Mouse (Mus musculus): ENCODE results near the gene Trpm1.

Trpm1 gene

DNA sequence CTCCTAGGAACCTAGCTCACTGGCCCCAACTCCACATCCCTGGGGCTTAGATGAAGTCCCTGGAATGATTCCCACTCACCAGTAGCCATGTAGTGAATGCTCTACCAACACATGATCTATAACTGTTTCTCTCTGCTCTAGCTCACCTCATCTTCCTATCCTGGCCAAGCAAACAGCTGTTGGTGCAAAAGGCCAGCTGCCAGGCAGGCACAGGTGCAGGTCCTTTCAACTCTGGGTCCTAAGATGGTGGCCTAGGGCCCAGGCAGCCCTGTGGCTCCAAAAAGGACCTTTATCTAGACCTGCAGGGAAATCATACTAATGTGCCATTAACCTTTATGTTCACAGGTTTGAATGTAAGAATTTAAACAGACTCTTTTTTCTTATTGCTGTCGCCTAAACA, 10.3 kb downstream of the Trpm1 start:
- no peak for DNase-seq (ENCODE audit: low read depth)

DNA sequence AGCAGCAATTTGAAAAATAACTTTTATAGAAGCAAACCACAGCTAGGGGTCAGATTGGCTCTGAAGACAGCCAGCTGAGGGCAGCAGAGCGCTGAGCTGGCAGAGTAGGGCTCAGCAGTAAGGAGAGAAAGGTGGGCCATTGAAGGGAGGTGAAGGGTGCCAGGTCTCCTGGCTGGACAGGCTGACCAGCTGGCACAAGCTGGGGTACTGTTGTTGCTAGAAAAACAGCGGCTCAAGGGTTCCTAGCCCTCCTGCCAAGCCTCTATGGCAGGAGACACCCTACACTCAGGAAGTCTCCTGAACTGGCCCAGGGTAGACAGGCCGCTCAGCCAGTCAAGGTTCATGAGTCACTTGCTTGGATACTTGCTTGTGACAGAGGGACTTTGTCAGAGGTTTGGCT, 11.4 kb downstream of the Trpm1 start:
- DNase-seq (ENCODE audit: low read depth) = peak; percentile 62

DNA sequence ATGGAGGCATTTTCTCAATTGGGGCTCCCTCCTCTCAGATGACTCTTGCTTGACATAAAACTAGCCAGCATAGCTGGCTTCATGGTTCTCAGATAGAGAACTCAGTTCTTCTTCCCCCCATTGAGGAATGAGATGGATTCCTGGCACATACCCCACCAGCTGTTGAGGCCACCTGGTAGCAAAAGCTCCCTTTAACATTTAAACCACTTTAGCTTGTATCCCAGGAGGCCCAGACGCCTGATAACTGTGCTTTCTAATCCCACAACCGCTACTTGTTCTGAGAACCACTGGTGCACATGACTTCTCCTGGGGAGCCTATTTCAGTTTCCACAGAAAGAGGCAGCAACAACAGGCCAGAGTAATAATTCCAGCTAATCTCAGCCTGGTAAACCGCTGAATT, 12.4 kb downstream of the Trpm1 start:
- DNase-seq (ENCODE audit: low read depth) = no peak

DNA sequence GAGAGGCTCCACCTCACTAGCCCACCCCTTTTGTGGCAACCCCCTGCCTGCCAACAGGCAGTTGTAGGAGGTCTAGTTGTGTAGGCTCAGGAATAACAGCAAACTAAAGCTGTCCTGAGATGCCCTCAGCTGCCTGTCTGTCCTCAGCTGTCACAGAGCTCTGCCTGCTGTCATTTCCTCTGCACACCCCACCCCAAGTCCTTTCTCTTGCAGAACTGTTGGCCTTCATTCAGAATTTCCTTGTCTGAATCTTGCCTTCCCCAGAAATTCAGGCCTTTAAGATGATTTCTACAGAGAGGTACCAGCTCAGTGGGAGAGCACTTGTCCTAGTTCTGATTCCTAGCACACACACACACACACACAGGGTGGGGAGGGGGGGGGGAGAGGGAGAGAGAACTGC, 13.1 kb downstream of the Trpm1 start:
- no peak for DNase-seq (ENCODE audit: low read depth)

DNA sequence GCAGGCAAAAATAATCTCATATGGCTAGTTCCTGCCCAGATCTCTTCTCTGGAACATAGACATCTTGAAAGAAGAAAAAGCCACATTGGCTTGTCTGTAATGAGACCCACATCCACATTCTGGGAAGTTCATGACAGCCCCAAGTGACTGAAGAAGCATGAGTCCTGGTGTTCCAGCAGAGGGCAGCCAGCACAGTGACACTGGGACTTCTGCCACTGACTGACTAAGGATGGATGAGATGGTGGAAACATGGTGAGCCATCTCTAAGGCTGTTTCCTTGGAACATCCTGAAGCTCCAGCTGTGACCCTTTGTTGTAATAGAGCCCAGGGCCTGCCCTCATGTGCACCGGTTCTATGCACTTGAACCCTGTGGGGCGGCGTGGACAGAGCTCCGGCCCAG, 25.7 kb downstream of the Trpm1 start:
- DNase-seq (ENCODE audit: low read depth) = no peak

DNA sequence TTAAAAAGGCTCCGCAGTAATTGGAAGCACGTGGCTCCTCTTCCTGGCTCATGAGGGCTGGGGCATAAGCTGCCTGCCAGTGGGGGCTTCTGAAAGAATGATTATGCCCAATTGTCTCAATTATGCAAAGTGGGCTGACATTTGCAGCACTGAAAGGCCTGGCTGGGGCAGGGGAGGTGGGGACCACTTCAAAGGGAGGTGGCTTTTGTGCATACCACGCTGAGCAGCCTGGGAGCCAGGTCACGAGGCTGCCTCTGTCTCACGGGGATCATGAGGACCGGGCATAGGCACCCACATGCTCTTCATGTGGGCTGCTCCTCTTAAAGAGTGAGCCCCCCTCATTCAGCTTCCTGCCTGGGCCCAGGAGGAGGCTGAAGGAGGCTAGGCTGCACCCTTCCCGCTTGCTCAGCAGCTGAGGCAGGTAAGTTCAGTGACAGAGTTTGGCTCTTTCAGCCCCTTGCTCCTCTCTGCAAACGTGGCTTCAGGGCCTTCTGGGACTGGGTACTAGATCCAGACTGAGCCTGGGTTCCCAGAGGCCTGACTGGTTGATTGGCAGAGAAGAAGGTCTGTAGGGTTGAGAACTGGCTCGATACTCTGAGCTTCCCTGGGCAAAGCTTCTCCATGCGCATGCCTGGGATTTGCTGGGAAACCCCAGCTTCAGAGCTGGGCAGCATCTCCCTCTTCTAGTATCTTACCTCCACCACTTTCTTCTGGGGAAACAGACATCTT, 31.7 kb downstream of the Trpm1 start:
- peak; percentile 35 for DNase-seq (ENCODE audit: low read depth)

DNA sequence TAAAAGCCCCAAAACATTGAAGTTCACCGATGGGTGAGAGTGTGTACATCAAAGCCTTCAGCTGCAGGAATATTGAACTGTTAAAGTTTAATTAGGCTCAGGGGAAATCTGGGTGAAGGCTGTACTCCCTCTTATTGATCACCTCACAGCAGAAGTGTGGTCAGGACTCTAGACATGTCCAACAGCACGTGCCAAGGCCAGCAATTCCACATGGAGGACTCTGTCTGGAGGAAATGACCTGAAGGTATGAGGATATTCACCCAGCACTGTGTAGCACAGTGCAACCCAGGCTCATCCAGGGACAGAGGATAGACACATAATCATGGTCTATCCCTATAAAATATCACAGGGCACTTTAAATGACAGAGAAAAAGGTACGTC, 32.3 kb downstream of the Trpm1 start:
- no peak for DNase-seq (ENCODE audit: low read depth)

DNA sequence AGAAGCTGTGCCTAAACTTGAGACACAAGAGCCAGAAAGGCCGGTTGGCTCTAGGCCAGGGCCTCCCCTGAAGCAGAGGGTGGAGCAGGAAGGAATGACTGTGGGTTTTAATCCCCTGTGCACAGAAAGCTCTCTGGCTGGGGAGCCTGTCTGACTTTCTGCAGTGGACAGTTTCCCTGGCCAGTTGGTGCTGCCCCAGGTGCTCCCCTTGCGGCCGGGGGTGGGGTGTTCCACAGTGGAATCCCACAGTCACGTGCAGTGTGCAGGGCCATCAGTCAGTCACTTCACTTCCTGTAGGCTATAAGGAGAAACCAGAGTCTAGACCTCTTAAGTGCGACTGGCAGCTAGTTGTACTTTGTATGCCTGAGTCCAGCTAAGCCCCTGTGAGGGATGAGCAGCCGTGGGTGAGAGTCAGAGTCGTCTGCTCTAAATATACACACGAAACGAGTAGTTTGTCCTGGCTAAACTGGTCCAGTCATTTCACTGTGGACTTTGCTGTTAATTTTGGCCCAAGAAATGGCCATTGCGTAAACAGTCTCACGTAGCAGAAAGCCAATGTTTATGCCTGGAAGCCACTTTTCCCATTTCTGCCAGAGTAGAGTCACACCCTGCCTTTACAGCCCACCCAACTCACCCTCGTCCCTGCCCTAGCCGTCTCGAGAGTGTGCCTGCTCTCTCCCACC, 38.8 kb downstream of the Trpm1 start:
- peak; percentile 34 for DNase-seq (ENCODE audit: low read depth)

DNA sequence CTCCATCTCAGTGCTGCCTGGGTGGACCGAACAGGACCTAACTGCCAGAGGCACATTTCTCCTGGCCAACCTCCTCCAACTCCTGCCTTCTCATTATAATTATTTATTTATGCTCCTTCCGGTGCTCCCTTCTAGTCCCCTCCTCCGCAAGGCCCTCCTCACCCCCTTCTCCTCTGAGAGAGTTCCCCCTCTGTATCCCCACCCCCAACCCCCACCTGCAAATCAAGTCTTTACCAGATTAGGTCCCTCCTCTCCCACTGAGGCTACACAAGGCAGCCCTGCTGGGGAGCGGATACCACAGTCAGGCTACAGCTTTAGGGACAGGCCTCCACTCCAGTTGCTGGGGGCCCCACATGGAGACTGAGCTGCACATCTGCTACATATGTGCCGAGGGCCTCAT, 39.8 kb downstream of the Trpm1 start:
- no peak for DNase-seq (ENCODE audit: low read depth)

DNA sequence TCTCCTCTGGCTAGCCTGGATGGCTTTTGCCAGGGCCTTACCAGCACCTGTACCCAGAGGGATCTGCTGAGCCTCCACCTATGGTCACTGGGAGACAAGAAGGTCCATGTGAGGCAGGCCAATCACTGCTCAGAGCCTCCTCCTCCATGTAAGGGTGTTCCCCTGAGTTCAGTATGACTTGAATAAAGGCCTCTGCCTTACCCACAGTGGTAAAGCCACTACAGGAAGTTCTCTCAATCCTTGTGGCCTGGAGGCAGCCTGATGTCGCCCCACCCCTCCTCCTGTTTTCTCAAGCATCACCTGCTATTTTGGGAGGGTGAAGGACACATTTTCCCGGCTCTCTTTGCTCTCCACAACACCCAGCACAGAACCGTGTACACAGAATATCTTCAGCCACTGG, 42.5 kb downstream of the Trpm1 start:
- DNase-seq (ENCODE audit: low read depth) = peak; percentile 47

DNA sequence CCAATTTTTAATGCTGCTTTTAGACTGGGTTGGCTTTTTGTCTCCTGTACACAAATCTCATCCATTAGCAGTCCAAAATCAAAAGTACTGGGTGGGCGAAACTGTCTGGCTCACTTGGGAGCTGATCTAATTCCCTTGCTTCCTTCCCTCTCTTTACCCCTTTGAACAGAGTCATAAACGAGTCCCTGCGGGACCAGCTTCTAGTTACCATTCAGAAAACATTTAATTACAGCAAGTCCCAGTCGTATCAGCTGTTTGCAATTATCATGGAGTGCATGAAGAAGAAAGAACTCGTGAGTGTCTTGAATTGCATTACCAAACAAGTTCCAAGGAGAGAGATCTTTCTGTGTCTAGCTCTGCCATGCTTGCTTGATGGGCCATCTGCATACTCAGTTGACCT, 55.1 kb downstream of the Trpm1 start:
- no peak for DNase-seq (ENCODE audit: low read depth)

DNA sequence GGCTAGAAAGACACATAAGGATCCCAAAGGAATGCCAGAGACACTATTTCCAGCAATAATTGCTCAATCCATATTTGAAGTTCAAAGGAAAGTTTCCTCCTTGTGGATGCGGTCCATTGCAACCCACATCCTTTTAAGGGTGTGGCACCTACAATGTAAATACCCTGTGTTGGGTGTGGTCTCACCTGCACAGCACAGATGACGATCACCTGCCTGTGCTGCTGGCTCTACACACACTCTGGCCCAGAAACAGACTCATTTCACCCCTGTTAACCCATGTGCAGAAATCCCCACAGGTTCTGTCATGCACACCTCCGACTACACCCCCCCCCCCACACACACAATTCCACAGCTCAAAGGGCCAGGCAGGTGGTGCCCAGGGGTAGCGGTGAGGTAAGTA, 59.2 kb downstream of the Trpm1 start:
- peak; percentile 33 for DNase-seq (ENCODE audit: low read depth)

DNA sequence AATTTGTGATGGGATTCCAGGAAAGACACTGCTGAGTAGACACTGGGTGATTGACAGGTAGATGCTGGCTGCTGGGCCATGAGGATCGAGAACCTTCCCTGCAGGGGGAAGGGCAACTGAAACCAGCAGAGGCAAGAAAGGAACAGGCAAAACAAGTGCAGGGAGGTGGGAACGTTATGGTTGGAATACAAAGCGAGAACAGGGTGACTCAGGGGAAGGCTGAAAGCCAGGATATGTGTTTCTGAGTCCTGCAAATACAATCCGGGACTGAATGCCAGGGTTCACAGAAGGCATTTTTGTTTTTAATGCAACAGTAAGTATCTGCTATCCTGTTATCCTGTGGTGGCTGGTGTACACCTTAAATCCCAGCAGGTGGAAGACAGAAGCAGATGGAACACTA, 60.4 kb downstream of the Trpm1 start:
- no peak for DNase-seq (ENCODE audit: low read depth)

DNA sequence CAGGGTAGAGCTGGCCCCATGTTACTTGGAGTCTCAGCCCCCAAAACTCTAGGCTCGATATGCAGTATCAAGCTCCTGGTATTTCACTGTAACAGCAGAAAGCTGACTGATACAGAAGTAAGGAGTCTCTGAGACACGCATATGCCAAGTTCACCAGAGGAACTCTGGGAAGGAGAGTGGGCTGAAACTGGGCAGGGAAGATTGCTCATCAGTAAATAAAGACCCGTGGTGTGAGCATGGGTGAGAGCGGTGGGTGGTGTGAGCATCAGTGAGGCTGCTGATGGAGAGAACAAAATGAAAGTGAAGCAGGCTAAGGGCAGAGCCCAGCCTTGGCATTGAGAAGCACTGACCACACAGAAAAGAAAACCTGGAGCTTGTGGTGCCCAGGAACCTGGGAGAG, 62.0 kb downstream of the Trpm1 start:
- DNase-seq (ENCODE audit: low read depth) = no peak

DNA sequence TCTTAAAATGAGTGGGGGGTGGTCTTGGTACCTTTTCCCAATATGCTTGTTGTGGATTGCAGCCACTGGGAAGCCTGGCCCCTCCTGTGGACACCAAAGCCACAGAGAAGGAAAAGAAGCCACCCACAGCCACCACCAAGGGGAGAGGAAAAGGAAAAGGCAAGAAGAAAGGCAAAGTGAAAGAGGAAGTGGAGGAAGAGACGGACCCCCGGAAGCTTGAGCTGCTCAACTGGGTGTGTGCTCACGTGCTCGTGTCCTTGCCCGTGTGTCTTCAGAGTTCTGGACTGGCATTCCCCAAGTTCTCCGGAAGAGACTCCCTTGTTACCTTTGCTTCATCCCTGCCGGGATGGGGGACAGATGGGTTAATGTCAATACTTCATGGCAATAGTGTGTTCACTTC, 63.8 kb downstream of the Trpm1 start:
- peak; percentile 41 for DNase-seq (ENCODE audit: low read depth)

DNA sequence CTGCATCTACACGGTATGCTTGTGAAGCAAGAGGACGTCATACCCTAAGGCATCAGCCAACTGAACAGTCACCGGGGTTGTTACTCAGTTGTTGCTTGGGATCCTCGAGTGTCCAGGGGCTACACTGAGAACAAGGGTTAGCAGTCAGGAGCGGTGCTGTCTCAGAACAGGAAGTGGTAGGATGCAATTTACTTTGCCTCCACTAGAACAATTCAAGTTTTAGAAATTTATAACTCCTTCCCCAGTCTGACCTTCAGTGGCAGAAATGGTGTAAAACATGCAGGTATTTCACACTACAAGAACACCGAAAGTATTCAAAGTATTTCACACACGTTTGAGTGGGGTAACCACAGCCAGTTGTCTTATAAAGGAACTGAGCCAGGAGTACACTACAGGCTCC, 66.1 kb downstream of the Trpm1 start:
- peak; percentile 46 for DNase-seq (ENCODE audit: low read depth)

DNA sequence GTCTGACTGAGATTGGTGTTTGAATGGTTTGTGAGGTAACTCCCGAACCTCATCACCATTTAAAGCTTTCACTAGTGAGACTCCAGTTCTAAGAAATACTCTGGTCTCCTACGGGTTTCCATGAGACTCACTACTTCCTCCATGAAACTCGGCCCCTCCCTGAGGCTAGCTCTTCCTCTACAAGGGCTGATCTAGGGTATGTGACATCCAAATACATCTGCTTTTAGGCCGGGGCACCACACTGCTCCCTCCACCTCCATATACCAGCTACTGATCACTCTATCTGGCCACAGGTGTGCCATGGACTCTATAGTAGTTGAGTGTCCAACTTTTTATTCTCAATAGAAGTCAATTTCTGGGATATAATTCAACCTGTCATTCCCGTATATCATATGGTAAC, 69.6 kb downstream of the Trpm1 start:
- no peak for DNase-seq (ENCODE audit: low read depth)

DNA sequence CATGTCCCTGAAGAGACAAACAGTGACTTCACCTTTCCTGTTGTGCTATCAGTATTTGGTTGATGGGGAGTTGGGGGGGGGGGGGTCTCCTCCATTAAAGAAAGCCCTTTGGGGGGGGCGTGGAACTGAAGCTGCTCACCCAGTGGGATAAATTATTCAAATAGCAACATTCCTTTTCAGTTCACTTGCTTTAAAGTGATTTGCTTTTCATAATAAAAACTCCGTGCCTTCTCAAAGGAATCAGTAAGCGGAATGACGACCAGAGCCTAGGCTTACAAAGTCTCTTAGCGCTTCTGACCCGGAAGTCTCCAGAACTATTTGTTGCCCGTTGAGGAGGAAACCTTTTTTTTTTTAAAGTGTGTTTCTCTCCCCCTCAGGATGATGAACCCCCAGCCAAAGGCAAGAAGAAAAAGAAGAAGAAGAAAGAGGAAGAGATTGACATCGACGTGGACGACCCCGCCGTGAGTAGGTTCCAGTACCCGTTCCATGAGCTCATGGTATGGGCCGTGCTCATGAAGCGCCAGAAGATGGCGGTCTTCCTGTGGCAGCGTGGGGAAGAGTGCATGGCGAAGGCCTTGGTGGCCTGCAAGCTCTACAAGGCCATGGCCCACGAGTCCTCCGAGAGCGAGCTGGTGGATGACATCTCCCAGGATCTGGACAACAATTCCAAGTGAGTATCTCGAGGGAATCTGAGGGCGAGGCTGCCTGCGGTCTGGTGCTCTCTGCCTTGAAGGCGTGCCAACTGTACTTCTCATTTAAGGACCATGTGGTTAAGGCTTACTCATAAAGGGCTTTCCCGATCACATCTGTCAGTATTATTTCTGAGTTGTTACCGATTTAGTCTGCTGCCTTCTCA, 72.9 kb downstream of the Trpm1 start:
- peak; percentile 79 for DNase-seq (ENCODE audit: low read depth)

DNA sequence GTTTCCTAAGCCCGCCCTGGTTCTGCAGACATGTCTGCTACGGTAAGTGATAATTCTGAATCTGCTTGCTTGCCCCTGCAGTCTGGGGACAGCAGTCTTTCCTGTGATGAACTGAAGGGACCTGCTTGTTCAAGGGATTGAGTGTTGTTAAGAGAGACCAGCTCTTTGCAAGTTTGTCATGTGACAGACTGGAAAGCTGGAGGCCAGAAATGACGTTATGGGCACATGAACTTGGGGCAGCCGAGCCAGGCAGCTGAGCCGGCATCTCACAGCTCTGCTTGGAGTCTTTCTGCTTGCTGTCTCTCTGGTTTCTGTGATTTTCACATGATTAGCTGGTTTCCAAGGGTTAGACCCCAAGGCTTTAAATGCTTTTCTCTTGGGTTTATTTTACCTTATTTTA, 74.0 kb downstream of the Trpm1 start:
- DNase-seq (ENCODE audit: low read depth) = peak; percentile 65

DNA sequence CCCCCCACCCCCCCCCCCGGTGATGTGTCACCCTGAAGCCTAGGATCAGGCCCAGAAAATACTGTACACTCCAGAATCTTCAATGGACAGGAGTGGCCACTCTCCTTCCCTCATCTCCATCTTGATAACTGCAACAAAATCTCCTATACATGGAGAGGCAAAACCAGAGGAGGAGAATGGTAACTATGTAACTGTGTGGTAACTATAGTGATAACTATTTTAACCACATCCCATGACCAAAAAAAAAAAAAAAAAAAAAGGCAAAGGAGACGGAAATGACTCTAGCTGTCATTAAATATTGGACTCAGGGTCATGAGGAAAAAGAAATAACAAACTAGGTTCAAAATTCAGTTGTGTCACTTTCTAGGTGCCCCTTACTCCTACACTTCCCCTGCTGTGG, 74.7 kb downstream of the Trpm1 start:
- DNase-seq (ENCODE audit: low read depth) = peak; percentile 66

DNA sequence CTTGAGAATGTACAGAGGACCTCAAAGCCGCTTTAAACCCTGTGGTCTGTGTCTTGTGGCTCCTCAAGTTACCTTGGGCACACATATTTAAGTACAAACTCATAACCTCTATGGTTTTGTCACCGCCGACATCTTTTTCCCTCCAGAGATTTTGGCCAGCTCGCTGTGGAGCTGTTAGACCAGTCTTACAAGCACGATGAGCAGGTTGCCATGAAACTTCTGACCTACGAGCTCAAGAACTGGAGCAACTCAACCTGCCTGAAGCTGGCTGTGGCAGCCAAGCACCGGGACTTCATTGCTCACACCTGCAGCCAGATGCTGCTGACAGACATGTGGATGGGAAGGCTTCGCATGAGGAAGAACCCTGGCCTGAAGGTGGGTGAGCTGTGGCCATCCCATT, 76.3 kb downstream of the Trpm1 start:
- DNase-seq (ENCODE audit: low read depth) = no peak

DNA sequence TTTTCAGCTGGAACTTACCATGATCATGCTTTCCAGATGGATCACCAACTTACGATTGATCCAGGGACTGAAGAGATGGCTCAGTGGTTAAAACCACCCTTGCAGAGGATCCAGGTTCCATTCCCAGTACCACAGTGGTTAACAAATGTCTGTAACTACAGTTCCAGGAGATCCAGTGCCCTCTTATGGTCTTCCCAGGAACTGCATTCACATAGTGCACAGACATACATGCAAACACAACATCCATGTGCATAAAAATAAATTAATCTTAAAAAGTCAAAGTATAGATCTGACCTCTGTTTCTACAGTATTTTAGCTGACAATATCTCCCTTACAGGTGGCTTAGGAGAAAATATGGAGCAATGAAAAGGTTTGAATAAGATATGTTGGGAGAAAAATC, 77.4 kb downstream of the Trpm1 start:
- DNase-seq (ENCODE audit: low read depth) = peak; percentile 59

DNA sequence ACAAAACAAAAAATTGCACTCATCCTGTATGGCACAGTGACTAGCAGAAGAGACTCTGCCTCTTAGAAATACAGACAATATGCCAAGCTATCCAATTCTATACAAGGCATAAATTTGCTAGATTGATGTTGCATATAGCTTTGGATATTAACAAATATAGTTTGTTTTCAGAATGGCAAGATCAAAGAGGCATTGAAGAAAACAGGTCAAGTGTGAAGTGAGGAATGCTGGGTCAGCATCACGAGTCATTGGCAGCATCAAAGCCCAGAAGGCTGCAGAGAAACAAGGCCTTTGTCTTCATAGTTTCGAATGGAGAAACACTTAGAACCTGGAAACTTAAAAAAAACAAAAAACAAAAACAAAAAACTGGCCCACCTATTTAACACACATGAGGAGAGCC, 78.4 kb downstream of the Trpm1 start:
- DNase-seq (ENCODE audit: low read depth) = no peak
